Mouse (Mus musculus): ENCODE measurements around the gene Vmn1r27.

Vmn1r27 gene

DNA sequence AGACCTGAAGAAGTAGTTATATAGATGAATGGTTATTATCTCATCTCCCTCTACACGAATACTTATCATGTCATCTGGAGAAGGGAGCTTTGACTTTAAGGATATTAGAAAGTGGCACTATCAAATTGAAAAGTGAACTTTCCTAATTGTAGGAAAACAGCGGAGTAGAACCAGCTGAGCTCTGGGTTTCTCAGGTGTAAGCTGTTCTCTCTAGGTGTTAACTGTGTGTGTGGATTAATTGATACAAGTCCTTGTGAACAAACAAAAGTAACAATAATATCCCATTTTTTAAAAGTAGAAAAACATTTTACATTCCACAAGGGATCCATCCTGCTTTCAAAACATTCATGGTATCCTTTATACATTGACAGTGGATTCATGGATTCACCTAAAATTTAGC is at the start of gene Vmn1r27:
Gene Vmn1r27, minus strand, starts transcription at position 101 of the 400 bp plus-strand sequence.
- no peak for DNase-seq (ENCODE audit: low read depth)

DNA sequence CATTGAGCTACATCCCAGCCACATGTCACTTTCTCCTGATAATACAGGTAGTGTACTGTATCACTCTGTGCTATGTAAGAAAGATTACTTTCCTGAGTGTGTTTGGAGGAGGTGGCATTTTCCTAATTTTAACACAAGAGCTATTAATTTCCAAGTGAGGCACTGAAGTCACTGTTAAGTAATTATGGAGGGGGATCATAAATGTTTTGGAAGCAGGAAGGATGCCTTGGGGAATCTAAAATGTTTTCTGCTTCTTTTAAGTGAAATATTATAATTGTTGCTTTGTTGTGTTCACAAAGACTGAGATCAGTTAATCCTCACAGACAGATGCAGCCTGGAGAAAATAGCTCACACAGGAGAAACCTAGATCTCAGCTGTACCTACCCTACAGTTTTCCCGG is 43.1 kb upstream of the Vmn1r27 start, which contains the start of gene Vmn1r28:
Gene Vmn1r28, plus strand, starts transcription at position 301 of the 400 bp plus-strand sequence.
- DNase-seq (ENCODE audit: low read depth): no peak

DNA sequence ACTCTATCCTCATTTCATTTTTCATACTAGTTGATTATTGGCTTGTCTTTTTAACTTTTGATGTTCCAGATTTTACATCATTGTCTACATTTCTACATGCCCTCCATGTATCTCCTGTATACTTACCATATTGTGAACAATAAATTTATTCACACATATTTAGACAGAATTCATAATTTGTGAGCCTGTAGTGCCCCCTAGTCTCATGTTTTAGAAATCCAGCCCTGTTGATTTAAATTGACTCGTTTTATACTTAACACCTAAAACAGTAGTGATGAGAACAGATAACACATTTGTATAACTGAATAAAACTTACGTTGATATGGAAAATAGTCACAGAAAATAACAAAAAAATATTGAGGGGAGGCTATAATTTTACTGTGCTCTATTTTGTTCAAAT is 2.5 kb downstream of the Vmn1r27 start:
- no peak for DNase-seq (ENCODE audit: low read depth)

Measured in naive thymus-derived CD4-positive, alpha-beta T cell, adult 2 months (primary cell).